Mouse (Mus musculus) cerebellum, adult 9-10 months (tissue): ENCODE data around the gene Gm6583.

Source experiments
- DNase-seq: peaks from one replicate; pipeline ENCODE4 v3.0.0; 2022

Gm6583 gene

DNA sequence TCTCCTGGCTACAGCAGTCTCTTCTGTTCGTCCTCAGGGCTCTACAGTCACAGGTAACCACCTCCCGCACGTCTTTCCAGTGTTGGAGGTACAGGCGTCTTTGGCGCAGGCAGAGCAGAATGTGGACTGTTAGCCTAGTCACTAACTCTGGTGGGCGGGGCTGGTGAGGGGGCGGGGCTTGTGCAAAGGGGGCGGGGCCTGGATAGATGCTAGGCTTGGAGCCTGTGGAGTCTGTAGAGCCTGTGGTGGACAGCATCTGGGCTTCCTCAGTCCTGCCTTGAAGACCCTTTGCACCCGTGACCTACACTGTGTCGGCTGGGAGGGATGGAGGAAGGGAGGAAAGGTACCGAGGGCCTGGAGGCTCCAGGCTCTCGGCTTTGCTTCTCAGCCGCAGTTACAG, at the start of gene Gm6583:
Gm6583 (minus strand) TSS at position 124 of the 400 bp plus-strand sequence.
- no peak for DNase-seq

- DNase-seq, result no peak
These were observed 46.6 kb upstream of the Gm6583 start for GRCm38 (mm10) chr5:112402437-112402836.

- no peak for DNase-seq
These were observed 43.5 kb upstream of the Gm6583 start for GRCm38 (mm10) chr5:112399284-112399683.

DNA sequence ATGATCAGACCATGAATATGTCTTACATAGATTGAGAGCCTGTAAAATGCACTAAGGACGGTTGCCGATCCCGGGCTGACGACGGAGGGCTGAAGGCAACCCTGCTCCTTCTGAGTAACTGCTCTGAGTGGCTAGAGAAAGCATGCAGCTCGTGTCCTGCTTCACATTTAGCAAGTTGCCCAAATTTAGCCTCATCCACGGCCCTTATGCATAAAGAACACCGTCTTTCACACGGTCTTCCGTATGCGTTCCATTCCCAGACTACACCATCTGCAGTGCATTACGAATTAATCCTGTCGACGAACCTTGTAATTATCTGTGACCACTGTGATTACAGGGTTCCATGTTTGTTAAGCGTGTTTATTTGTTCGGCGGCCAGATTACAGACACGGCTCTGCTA, 40.2 kb upstream of the Gm6583 start:
- DNase-seq, result no peak

- peak; percentile 76 for DNase-seq
These were observed 39.1 kb upstream of the Gm6583 start, which contains the start of gene Asphd2 for GRCm38 (mm10) chr5:112394779-112395443. TSS of gene Asphd2 (minus strand) at chr5:112394866.

DNA sequence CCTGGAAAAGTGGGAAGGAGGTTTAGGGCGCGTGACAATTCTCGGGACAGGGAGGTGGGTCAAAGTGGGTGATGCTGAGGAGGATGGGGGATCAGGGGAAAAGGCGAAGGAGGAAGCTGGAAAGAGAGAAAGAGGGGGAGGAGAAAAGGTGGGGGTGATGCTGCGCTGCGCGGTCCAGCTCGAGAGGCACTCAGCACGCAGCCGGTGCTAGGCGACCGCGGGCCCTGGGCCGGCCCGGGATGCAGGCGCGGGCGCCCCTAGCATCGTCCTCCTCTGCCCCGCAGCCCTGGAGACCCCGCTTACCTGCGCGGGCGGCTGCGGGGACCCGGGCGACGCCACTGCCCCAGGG, 38.6 kb upstream of the Gm6583 start:
- peak; percentile 57 for DNase-seq

GRCm38 (mm10) chr5:112393741-112394414, 38.0 kb upstream of the Gm6583 start:
- peak; percentile 49 for DNase-seq

GRCm38 (mm10) chr5:112391676-112392323, 36.0 kb upstream of the Gm6583 start:
- DNase-seq, result peak; percentile 64

- peak; percentile 35 for DNase-seq
These were observed 35.2 kb upstream of the Gm6583 start for GRCm38 (mm10) chr5:112391002-112391401.

DNA sequence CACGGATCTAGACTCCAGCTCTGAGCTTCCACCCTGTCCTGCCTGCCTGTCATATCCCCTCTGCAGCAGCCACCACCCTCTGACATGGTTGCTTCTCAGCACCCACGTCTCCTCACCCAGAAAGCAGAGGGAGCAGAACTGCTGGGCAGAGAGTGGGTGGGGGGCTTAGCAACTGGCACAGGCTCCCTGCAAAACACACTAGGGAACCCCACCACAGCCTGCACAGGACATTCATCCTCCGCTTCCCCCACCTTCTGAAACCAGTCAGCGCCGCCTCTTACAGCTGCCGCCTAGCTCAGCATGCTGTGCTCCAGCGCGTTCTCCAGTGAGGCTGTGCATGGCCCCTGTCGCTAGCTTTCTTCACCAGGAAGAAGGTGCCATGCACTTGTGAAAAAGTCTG, 33.5 kb upstream of the Gm6583 start:
- peak; percentile 22 for DNase-seq

DNA sequence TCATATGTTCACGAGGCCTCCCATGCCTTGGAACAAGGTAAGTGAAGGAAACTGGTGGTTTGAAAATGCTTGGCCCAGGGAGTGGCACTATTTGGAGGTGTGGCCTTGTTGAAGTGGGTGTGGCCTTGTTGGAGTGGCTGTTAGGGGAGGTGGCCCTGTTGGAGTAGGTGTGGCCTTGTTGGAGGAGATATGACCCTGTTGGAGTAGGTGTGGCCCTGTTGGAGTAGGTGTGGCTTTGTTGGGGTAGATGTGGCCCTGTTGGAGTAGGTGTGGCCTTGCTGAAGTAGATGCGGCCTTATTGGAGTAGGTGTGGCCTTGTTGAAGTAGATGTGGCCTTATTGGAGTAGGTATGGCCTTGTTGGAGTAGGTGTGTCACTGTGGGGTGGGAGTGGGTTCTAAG, 30.1 kb upstream of the Gm6583 start:
- peak; percentile 19 for DNase-seq

- peak; percentile 10 for DNase-seq
These were observed 29.1 kb upstream of the Gm6583 start for GRCm38 (mm10) chr5:112384805-112385472.

DNA sequence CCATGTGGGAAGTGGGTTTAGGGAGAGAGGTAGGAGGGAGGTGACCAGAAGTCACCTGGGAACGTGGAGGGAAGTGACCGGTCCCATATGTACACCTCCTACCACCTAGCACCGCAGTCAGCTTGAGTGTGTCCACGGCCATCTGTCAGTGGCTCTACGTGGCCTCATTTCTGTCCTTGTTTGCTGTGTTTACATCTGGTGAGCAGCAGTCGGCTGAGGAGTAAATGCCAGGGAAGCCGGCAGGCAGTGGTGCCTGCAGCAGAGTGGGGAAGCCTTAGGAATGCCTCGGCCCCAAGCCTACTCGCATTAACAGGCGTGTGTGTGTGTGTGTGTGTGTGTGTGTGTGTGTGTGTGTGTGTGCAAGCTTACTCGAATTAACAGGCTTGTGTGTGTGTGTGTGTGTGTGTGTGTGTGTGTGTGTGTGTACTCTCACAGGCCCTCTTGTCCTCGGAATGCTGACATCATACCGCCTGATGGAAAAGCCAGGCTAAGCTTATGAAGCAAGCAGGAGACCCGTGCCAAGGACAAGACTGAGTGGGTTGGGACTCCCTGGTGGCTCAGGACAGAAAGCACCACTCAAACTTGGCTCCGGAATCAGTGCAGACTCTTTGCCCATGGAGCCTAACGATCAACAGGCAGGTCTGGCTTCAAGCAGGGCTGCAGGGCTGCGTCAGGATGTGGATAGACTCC, 27.0 kb upstream of the Gm6583 start:
- peak; percentile 55 for DNase-seq

DNA sequence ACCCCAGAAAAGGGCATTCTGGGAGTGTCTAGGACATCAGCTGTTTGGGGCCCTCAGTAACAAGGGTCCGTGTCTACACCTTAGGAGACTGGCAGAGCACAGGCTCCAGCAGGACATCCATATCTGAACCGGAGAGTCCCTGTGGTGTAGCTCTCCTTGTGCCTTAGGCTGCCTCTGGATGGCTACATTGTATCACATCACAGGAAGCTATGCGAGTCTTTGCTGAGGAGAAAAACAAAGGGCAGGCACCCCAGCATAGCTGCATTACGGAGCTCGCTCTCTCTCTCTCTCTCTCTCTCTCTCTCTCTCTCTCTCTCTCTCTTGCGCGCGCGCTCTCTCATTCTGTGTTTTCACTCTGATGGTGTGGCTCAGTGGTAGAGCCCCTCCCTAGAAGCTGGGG, 26.2 kb upstream of the Gm6583 start:
- peak; percentile 15 for DNase-seq

DNA sequence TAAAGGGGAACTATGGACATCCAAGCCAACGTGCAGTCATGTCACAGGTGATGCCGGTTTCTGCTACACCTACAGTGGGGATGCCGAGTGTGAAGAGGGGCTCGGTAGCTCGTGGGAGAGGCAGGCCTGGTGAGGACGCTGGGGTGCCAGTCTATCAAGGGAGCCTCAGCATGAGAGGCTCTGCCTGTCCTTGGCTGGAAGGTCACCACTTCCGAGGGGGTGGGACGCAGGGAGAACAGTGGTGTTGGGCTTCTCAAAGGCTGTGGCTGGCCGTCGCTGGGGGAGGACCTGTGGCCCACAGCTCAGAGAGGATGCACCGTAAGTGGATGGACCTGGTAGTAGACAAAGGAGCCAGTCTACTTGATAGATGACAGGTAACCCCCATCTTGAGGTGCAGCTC, 25.3 kb upstream of the Gm6583 start:
- peak; percentile 12 for DNase-seq

- DNase-seq, result peak; percentile 8
These were observed 22.9 kb upstream of the Gm6583 start for GRCm38 (mm10) chr5:112378716-112379115.

DNA sequence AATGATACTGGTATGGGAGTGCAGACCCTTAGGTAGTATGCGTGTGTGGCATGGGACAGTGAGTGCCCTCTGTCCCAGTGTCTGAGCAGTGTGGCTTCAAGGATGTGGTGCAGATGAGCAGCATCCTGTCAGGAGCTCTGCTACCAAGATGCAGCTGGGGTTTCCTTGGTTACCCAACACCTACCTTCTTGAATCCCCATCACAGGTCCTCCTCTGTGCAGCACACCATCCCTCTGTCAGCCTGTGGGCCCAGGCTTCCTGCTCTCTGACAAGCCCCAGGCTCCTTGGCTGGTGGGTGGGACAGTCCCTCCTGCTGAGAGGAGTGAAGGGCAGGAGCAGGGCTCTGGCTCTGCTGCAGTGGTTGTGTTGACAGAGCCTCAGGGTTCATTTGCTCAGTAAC, 21.5 kb upstream of the Gm6583 start:
- DNase-seq, result no peak

DNA sequence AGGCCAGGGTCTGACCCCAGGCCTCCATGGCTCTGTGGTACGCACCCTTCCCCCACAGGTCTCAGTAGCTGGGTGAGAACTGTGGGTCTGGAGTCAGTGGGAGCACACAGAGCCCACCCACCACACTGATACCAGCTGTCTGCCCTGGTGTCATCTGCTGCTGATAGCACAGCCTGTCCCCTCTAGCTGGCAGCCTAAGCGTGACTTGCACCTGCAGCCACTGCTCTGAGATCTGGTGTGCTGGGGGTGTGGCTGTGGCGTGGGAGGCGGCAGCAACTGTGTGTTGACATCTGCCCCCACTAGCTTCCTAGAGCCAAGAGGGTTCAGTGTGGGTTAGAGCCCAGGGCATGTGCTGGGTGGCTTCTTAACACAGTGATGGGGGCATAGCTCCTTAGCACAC, 20.3 kb upstream of the Gm6583 start:
- DNase-seq, result peak; percentile 10

DNA sequence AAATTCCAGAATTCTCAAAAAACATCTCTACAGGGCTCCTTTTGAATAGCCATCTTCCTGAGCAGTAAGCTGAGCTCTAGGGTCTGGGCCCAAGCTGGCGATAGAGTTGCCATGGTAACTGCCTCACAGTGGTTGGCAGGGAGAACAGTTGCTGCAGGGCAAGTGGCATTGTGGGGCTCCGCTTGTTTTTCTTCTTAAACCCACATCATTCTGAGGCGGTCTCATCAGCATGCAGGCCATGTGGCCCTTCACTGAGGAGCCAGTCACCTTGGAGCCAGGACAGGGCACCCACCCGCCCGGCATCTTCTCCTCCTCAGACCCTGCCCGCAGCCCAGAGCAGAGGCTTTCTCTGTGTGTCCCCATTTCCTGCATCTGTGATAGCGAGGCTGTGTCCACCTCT, 16.1 kb upstream of the Gm6583 start:
- peak; percentile 82 for DNase-seq

- peak; percentile 61 for DNase-seq
These were observed 14.5 kb upstream of the Gm6583 start for GRCm38 (mm10) chr5:112370236-112370813.

DNA sequence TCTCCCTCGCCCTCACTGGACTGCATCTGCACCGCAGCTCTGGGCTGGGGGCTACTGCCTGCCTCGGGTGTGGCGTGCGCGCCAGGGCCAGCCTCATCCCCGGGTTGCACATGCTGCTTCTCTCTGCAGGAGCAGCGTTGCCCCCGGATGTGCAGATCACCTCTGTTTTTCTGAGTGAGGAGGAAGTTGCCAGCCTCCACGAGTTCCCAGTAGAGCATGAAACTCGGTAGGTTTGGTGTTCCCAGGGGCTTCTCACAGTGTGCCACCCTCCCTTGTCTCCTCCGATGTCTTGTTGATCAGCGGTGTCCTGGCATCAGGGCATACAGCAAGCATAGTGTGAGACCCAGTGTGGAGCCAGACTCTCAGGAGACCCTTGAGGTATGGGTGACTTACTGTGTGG, 13.5 kb upstream of the Gm6583 start:
- DNase-seq, result peak; percentile 53

- peak; percentile 97 for DNase-seq
These were observed 12.8 kb upstream of the Gm6583 start for GRCm38 (mm10) chr5:112368666-112369065.

GRCm38 (mm10) chr5:112367929-112368328, 12.1 kb upstream of the Gm6583 start:
- no peak for DNase-seq
